Mouse (Mus musculus) brain, embryonic 14.5 days (tissue): ENCODE data around the gene 1700001L19Rik. TPM values are rescaled to one million over a fixed set of nuclear protein-coding genes. Genes with fewer than 3 reads are reported as not detected.

Source experiments
- DNase-seq: peaks from one replicate; pipeline ENCODE4 v3.0.0-alpha.2; 2011; ENCODE audit warnings: low read depth
- CTCF ChIP-seq: fragments of 200-500 bp; IDR thresholded peaks from 2 replicates; pipeline ENCODE4 v1.5.1; 2012; ENCODE audit warnings: inconsistent platforms, mild to moderate bottlenecking, moderate library complexity, borderline replicate concordance; ENCODE audit not compliant: insufficient read depth, insufficient read length; ENCODE audit errors: extremely low read depth
- POLR2A ChIP-seq: fragments of 200-500 bp; IDR thresholded peaks from 2 replicates; pipeline ENCODE4 v1.6.1; 2012; ENCODE audit warnings: mild to moderate bottlenecking, inconsistent platforms, borderline replicate concordance; ENCODE audit not compliant: poor library complexity, insufficient read depth, insufficient read length, severe bottlenecking; ENCODE audit errors: extremely low read depth
- polyA plus RNA-seq: library from polyadenylated mRNA; depleted of rRNA; stranded (reverse); fragments of >200 nt; gene quantifications from 2 replicates; pipeline ENCODE4 v1.2.3, GENCODE M21; 2012; rRNA removed

1700001L19Rik gene
- polyA plus RNA-seq, 1 experiment: 2.8 TPM

DNA sequence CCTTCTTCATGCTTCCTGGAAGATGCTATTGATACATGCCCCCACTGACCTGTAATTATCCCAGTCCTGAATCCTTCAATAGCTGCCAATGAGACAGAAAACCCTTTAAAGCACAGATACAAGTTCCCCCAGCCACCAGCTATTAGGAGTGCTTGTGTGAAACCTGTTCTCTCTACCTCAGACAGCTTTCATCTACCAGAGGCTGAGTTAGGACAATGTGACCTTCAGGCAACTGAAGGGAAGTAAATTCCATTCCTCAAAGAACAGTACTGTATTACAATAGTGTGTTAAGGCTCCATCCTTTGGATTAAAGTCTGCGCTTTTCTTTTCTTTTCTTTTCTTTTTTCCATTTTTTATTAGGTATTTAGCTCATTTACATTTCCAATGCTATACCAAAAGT is 45.6 kb downstream of the 1700001L19Rik start:
- no peak for DNase-seq

More for the DNA sequence above, 45.6 kb downstream of the 1700001L19Rik start:
- no peak for TF ChIP-seq CTCF
- no peak for TF ChIP-seq POLR2A

Other genes with a start within 250 kb of the 1700001L19Rik start
- gene Mtrr, start 15.3 kb upstream of the 1700001L19Rik start, polyA plus RNA-seq: 12.4 and 16.0 TPM in 2 replicates
- 24.1 and 28.2 TPM in 2 replicates for gene Fastkd3, start 15.2 kb upstream of the 1700001L19Rik start, polyA plus RNA-seq